Mouse (Mus musculus) lung, embryonic 14.5 days (tissue): ENCODE results near the gene Rufy1. TPM values are rescaled to one million over a fixed set of nuclear protein-coding genes. Genes with fewer than 3 reads are reported as not detected.

Source experiments
- ATAC-seq: fragments of 200-750 bp; cut with Nextera tagmentation; 2 replicates; pipeline ENCODE4 v1.8.0; 2017; ENCODE audit warnings: mild to moderate bottlenecking, moderate TSS enrichment, moderate library complexity; ENCODE audit not compliant: insufficient read depth
- DNase-seq: peaks from one replicate; pipeline ENCODE4 v3.0.0-alpha.2; 2015
- H3K27ac ChIP-seq: fragments of 300-500 bp; sonication (generic); 2 replicates; pipeline ENCODE4 v1.5.1; 2014; ENCODE audit warnings: low read depth, mild to moderate bottlenecking, moderate library complexity
- H3K27me3 ChIP-seq: fragments of 300-500 bp; sonication (generic); 2 replicates; pipeline ENCODE4 v1.6.1; 2014; ENCODE audit warnings: low read length, control low read depth; ENCODE audit not compliant: insufficient read depth
- H3K36me3 ChIP-seq: fragments of 300-500 bp; sonication (generic); 2 replicates; pipeline ENCODE4 v1.6.1; 2014; ENCODE audit warnings: control low read depth; ENCODE audit not compliant: insufficient read depth
- H3K4me1 ChIP-seq: fragments of 300-500 bp; sonication (generic); 2 replicates; pipeline ENCODE4 v1.6.1; 2014; ENCODE audit warnings: antibody characterized with exemption, control low read depth; ENCODE audit not compliant: insufficient read depth
- H3K4me2 ChIP-seq: fragments of 300-500 bp; sonication (generic); 2 replicates; pipeline ENCODE4 v1.6.1; 2014; ENCODE audit warnings: mild to moderate bottlenecking
- H3K4me3 ChIP-seq: fragments of 300-500 bp; sonication (generic); 2 replicates; pipeline ENCODE4 v1.5.1; 2014; ENCODE audit warnings: low read depth, low read length
- H3K9ac ChIP-seq: fragments of 300-500 bp; sonication (generic); 2 replicates; pipeline ENCODE4 v1.6.1; 2014
- H3K9me3 ChIP-seq: fragments of 300-500 bp; sonication (generic); 2 replicates; pipeline ENCODE4 v1.6.1; 2016; ENCODE audit warnings: low read depth, low read length, control low read depth
- CTCF ChIP-seq: IDR thresholded peaks from 2 replicates; pipeline ENCODE4 v1.5.1; 2016; ENCODE audit warnings: antibody characterized with exemption, low read depth
- WGBS: fragments of 180-500 bp; shearing (Covaris S2); extraction: QIAGEN DNeasy Blood & Tissue Kit; methylation state at CpG from one replicate; pipeline ENCODE4 v1.1.7; 2014; 5-methylcytosine and 5-hydroxymethylcytosine counted together
- polyA plus RNA-seq: library from polyadenylated mRNA; unstranded; fragments of >200 nt; fragmentation: Nextera tagmentation; extraction: Ambion mirVana; gene quantifications from 2 replicates; pipeline ENCODE4 v1.2.1, GENCODE M21; 2014

Rufy1 gene
- polyA plus RNA-seq, 1 experiment from 2014 or later = 24.4 TPM

DNA sequence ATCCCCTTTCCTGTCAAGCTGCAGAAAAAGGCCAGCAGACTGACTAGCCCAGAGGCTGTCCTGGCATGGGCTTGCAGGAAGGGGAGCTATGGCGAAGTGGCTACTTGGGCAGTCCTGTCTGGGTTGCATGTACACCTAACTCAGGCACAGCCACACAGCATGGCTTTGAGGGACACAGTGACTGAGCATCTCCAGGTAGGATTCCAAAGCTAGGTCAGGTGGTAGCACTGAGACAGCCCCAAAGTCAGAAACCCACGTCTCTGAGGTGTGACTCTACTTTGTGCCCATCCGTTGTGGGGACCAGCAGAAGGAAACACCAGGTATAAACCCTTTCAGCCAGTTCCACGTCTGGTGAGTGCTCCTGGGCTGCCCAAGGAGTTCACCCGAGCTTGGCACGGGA is 37.6 kb downstream of the Rufy1 start:
- H3K4me3 ChIP-seq = no peak overlapping the region
- TF ChIP-seq CTCF = no peak
- H3K27ac ChIP-seq = no peak overlapping the region
- H3K4me2 ChIP-seq = no peak overlapping the region
- H3K9ac ChIP-seq = no peak overlapping the region
- DNase-seq (no peak), ATAC-seq (no peak)
- H3K27me3 ChIP-seq = no peaks in the 10 kb centered on the region
- no peaks in the 10 kb centered on the region for H3K9me3 ChIP-seq
- WGBS = 73% methylated on average over 6 of the region's 6 CpGs
- peaks cover 57% of the 10 kb centered on the region for H3K36me3 ChIP-seq
- H3K4me1 ChIP-seq = no peaks in the 10 kb centered on the region

DNA sequence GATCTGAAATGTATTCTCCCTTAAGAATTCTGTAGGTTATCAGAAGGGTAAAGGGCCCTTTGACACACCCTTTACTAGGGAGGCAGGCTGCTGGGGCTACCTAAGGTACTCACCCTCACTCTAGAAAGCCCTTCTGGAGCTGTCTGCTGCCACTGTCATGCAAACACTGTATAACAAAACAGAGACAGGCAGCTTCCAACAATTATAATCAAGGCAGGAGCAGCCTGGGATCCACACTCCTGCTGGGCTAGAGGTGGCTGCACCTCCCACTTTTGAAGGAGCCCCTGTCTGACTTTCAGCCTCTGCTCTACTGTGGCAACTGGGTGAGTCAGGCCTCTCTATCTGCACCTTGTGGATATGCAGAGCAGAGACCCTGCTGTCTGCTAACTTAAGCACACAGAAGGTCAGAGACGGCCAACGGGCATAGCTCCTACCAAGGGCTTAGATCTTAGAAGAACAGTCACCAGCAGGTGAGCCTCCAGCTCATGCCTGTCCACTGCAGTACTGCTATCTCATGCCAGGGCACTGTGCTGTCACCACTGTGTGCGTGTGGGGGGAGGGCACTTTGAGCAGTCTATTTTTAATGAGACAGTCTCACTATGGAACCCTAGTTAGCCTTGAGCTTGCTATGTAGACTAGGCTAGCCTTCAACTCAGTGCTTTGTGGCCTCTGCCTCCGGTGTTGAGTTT is 39.5 kb downstream of the Rufy1 start:
- Histone ChIP-seq H3K9me3 (no peaks in the 10 kb centered on the region), H3K4me2 (no peak overlapping the region), H3K27me3 (no peaks in the 10 kb centered on the region), H3K27ac (no peak overlapping the region), H3K36me3 (peaks cover 54% of the 10 kb centered on the region), H3K4me3 (no peak overlapping the region), H3K9ac (no peak overlapping the region), H3K4me1 (no peaks in the 10 kb centered on the region)
- WGBS = 74% methylated on average over 4 of the region's 4 CpGs
- no peak for DNase-seq
- ATAC-seq = no peak
- TF ChIP-seq CTCF = no peak

DNA sequence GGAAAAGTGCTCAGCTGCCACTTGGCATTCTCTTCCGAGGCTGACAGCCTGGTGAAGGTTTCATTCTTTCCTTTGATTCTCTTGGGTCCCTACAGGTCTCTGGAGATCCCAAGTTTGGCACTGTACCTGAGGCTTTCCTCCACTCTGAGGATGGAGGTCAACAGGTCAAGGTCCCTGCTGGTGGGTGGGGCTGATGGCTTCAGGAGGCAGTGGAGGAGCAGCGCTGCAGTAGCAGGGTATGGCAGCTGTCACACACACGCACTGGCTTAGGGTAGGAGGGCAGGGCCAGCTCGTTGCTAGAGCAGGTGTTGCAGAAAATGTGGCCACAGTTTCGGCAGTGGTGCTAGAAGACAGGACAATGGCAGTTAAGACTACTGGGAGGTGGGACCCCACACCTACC is 41.3 kb downstream of the Rufy1 start:
- no peak overlapping the region for H3K9ac ChIP-seq
- WGBS = 66% methylated on average over 5 of the region's 5 CpGs
- no peaks in the 10 kb centered on the region for H3K27me3 ChIP-seq
- no peak for ATAC-seq
- TF ChIP-seq CTCF = no peak
- no peak overlapping the region for H3K27ac ChIP-seq
- H3K4me2 ChIP-seq = no peak overlapping the region
- no peaks in the 10 kb centered on the region for H3K9me3 ChIP-seq
- H3K4me3 ChIP-seq = no peak overlapping the region
- no peaks in the 10 kb centered on the region for H3K4me1 ChIP-seq
- H3K36me3 ChIP-seq = peaks cover 61% of the 10 kb centered on the region
- DNase-seq = no peak

DNA sequence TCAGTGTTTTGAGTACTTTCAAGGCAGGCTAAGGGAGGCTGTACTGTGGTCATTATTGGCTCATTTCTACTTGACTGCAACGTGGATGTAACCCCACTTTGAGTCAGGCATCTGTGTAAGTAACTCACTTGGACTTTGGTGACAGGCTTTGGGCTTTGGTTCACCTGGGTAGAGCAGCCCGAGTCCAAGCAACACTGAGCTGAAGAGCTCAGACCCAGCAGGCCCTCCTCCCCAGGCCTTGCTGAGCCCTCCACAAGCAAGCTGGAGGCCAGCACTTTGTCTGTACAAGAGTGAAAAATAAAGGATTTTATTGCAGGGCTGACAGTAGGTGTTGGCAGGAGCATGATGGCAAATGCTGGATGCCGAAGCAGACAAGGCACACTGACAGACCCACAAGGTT is 41.9 kb downstream of the Rufy1 start:
- TF ChIP-seq CTCF = no peak
- no peak overlapping the region for H3K4me3 ChIP-seq
- ATAC-seq = no peak; the same call in 1 of the 2 replicates
- H3K4me1 ChIP-seq = no peaks in the 10 kb centered on the region
- DNase-seq = peak; percentile 17
- no peak overlapping the region for H3K4me2 ChIP-seq
- H3K36me3 ChIP-seq = peaks cover 59% of the 10 kb centered on the region
- H3K9ac ChIP-seq = no peak overlapping the region
- no peaks in the 10 kb centered on the region for H3K9me3 ChIP-seq
- WGBS = 60% methylated on average over 3 of the region's 3 CpGs
- H3K27ac ChIP-seq = no peak overlapping the region
- no peaks in the 10 kb centered on the region for H3K27me3 ChIP-seq

DNA sequence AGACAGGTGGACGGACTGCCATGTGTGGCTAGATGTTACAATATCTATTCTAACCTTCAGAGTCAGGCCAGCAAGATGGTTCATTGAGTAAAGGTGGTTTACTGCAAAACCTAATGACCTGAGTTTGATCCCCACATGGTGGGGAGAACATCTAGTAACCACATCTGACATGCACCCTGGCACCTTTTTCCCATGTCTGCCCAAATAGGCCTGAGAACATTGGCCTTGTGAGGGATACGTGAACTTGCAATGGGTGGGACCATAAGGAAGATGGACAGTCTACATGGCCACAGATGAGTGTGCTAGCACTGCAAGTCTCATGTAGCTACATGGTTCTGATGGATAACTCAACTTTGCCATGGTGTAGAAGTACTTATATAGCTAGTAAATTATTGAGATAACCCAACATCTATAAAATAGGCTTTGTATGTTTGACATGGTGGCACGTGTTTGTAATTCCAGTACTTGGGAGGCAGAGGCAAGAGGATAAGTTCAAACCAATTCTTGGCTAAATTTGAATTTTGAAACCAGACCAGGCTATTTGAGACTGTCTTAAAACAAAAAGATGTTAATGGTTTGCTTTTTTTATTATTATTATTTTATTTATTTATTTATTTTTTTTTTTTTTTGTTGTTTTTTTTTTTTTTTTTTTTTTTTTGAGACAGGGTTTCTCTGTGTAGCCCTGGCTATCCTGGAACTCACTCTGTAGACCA is 42.6 kb downstream of the Rufy1 start:
- TF ChIP-seq CTCF = no peak
- H3K4me2 ChIP-seq = no peak overlapping the region
- H3K27me3 ChIP-seq = no peaks in the 10 kb centered on the region
- peak; percentile 10 for DNase-seq
- H3K9ac ChIP-seq = no peak overlapping the region
- no peaks in the 10 kb centered on the region for H3K9me3 ChIP-seq
- ATAC-seq = no peak
- no peak overlapping the region for H3K27ac ChIP-seq
- H3K4me3 ChIP-seq = no peak overlapping the region
- peaks cover 58% of the 10 kb centered on the region for H3K36me3 ChIP-seq
- no peaks in the 10 kb centered on the region for H3K4me1 ChIP-seq
- WGBS = 88% methylated on average over 3 of the region's 3 CpGs

DNA sequence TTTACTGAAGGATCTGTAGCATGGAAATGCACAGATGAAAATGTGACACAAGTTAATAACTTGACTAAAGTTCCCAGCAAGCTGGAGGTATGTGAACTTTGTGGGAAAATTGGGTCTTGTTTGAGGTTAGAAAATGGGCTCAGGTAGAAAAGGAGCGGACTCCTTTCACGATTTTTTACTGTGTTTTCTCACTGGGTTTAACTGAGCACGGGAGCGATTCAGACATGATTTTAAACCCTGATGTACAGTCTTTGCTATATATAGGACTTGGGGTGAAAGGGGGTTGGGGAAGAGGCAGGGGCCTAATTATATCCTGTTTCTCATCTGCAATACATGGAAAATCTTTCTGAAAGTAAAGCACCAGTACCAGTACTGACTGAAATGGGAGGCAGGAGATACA is 43.2 kb downstream of the Rufy1 start:
- Histone ChIP-seq H3K4me3 (no peak overlapping the region), H3K27ac (no peak overlapping the region), H3K36me3 (peaks cover 64% of the 10 kb centered on the region), H3K4me2 (no peak overlapping the region), H3K4me1 (no peaks in the 10 kb centered on the region), H3K9me3 (no peaks in the 10 kb centered on the region), H3K27me3 (no peaks in the 10 kb centered on the region), H3K9ac (no peak overlapping the region)
- ATAC-seq (0 out of 2 replicates have a peak, but pooled peaks have one; percentile 2), DNase-seq (no peak)
- no peak for TF ChIP-seq CTCF
- 75% methylated on average over 4 of the region's 4 CpGs for WGBS

DNA sequence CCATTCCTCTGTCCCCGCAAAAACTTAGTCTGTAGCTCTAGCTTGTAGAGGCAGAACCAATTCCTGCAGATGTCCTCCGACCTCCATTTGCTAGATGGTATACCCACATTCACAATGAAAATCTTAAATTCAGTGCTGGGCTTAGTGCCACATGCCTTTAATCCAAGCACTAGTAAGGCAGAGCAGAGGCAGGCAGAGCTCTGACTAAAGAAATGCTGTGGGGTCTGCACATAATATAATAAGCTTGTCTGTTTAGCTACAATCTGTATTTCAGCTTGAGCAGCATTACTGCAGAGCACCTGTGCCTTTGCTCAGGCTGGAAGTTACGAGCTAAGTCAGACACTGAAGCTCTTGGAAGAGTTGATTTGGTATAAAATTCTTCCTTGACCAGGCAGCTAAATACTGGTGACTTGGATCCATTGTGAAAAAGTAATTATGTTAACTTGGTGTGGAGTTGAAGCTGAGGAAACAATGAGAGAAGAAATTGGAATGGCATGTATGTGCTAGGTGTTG is 43.7 kb downstream of the Rufy1 start:
- no peaks in the 10 kb centered on the region for H3K27me3 ChIP-seq
- H3K36me3 ChIP-seq = peaks cover 69% of the 10 kb centered on the region
- H3K9ac ChIP-seq = no peak overlapping the region
- 68% methylated on average over 3 of the region's 3 CpGs for WGBS
- no peak for TF ChIP-seq CTCF
- ATAC-seq = no peak
- H3K27ac ChIP-seq = no peak overlapping the region
- no peak overlapping the region for H3K4me3 ChIP-seq
- H3K4me1 ChIP-seq = no peaks in the 10 kb centered on the region
- H3K9me3 ChIP-seq = no peaks in the 10 kb centered on the region
- H3K4me2 ChIP-seq = no peak overlapping the region
- DNase-seq = peak; percentile 27
